Comparison of ENCODE assay signal across 16 mouse cellular contexts in genomic region chrX:110120720-110121119, GRCm38 (mm10).
"Had no signal": no experiment of that assay in that cellular context is flagged by ENCODE, and none has a peak within 500 bp of the region (broad histone marks: within the 10 kb centered on the region; RNA-seq: fewer than 3 reads in every experiment).

No protein-coding gene starts in this region.

- H3K27me3 ChIP-seq: neural tube, embryonic 13.5 days; neural tube, embryonic 15.5 days; stomach, embryonic 15.5 days had no signal

- H3K36me3 ChIP-seq: neural tube, embryonic 13.5 days; neural tube, embryonic 15.5 days; stomach, embryonic 15.5 days had no signal

- H3K4me3 ChIP-seq: neural tube, embryonic 13.5 days; neural tube, embryonic 15.5 days; stomach, embryonic 15.5 days had no signal

- H3K9ac ChIP-seq: neural tube, embryonic 13.5 days; neural tube, embryonic 15.5 days; stomach, embryonic 15.5 days had no signal

- DNase-seq: retina, postnatal 1 day; right cerebral cortex, adult 18-20 months; right cerebral cortex, postnatal 14 days; right cerebral cortex, postnatal 25 days; right cerebral cortex, postnatal 4 days; spleen, adult 18-20 months; thymus, adult 18-20 months; thymus, adult 2 months; thymus, postnatal 14 days; thymus, postnatal 25 days; thymus, postnatal 36 days; thymus, postnatal 4 days had no signal

- H3K9me3 ChIP-seq: neural tube, embryonic 13.5 days; neural tube, embryonic 15.5 days; stomach, embryonic 15.5 days had no signal

- H3K4me1 ChIP-seq: neural tube, embryonic 13.5 days; neural tube, embryonic 15.5 days; stomach, embryonic 15.5 days had no signal

- H3K27ac ChIP-seq: neural tube, embryonic 13.5 days; neural tube, embryonic 15.5 days; stomach, embryonic 15.5 days; stomach, postnatal 0 days had no signal
